Mouse (Mus musculus) neural tube, embryonic 11.5 days (tissue): ENCODE measurements around the gene Cep170. TPM values are rescaled to one million over a fixed set of nuclear protein-coding genes. Genes with fewer than 3 reads are reported as not detected.

Source experiments
- ATAC-seq: fragments of 200-750 bp; cut with Nextera tagmentation; 2 replicates; pipeline ENCODE4 v1.8.0; 2017; ENCODE audit warnings: moderate number of reproducible peaks, mild to moderate bottlenecking, moderate TSS enrichment, moderate library complexity; ENCODE audit not compliant: insufficient read depth, low FRiP score, low TSS enrichment
- DNase-seq: peaks from one replicate; pipeline ENCODE4 v3.0.0-alpha.2; 2015; ENCODE audit warnings: low spot score
- H3K27ac ChIP-seq: fragments of 300-500 bp; sonication (generic); 2 replicates; pipeline ENCODE4 v1.5.1; 2014; ENCODE audit warnings: low read depth, mild to moderate bottlenecking, low read length
- H3K27me3 ChIP-seq: fragments of 300-500 bp; sonication (generic); 2 replicates; pipeline ENCODE4 v1.6.1; 2014; ENCODE audit warnings: mild to moderate bottlenecking, low read length, mixed read lengths; ENCODE audit not compliant: control insufficient read depth, insufficient read depth
- H3K36me3 ChIP-seq: fragments of 300-500 bp; sonication (generic); 2 replicates; pipeline ENCODE4 v1.6.1; 2014; ENCODE audit warnings: mild to moderate bottlenecking, low read length, moderate library complexity, mixed read lengths; ENCODE audit not compliant: control insufficient read depth, insufficient read depth
- H3K4me1 ChIP-seq: fragments of 300-500 bp; sonication (generic); 2 replicates; pipeline ENCODE4 v1.6.1; 2014; ENCODE audit warnings: low read length, mixed read lengths; ENCODE audit not compliant: control insufficient read depth, insufficient read depth
- H3K4me2 ChIP-seq: fragments of 300-500 bp; sonication (generic); 2 replicates; pipeline ENCODE4 v1.6.1; 2014; ENCODE audit warnings: low read depth, mild to moderate bottlenecking, moderate library complexity
- H3K4me3 ChIP-seq: fragments of 300-500 bp; sonication (generic); 2 replicates; pipeline ENCODE4 v1.5.1; 2014; ENCODE audit warnings: low read depth, low read length
- H3K9ac ChIP-seq: fragments of 300-500 bp; sonication (generic); 2 replicates; pipeline ENCODE4 v1.6.1; 2014; ENCODE audit warnings: mild to moderate bottlenecking, low read length
- H3K9me3 ChIP-seq: fragments of 300-500 bp; sonication (generic); 2 replicates; pipeline ENCODE4 v1.6.1; 2016; ENCODE audit warnings: low read length; ENCODE audit not compliant: control insufficient read depth
- WGBS: fragments of 180-500 bp; shearing (Covaris S2); extraction: QIAGEN DNeasy Blood & Tissue Kit; methylation state at CpG from one replicate; pipeline ENCODE4 v1.1.7; 2014; 5-methylcytosine and 5-hydroxymethylcytosine counted together
- polyA plus RNA-seq: library from polyadenylated mRNA; unstranded; fragments of >200 nt; fragmentation: Nextera tagmentation; extraction: Ambion mirVana; gene quantifications from 2 replicates; pipeline ENCODE4 v1.2.1, GENCODE M21; 2014

Gene Cep170
- polyA plus RNA-seq, 1 experiment from 2014 or later: 86.6 TPM

DNA sequence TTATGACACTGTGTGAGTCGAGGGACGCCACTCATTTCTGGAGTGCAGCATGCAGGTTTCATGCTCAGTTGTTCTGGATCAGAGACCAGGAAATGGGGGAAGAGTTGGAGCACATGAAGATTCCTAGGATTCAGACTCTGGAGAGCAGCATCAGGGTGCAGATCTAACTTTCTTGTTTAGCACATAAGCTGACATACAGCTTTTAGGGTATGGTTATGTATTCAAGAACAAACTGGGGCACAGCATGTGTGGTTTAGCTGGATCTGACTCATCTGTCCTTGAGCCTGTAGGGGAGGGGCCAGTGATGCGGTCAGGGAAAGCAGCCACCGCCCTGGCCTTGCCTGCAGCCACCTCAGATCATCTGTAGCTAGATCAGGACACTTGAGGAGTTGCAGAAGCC lies 13.5 kb upstream of the Cep170 start:
- no peaks in the 10 kb centered on the region for H3K9me3 ChIP-seq
- DNase-seq (no peak), ATAC-seq (no peak)
- no peaks in the 10 kb centered on the region for H3K4me1 ChIP-seq
- no peak overlapping the region for H3K27ac ChIP-seq
- H3K36me3 ChIP-seq: no peaks in the 10 kb centered on the region
- 77% methylated on average over 4 of the region's 4 CpGs for WGBS
- H3K27me3 ChIP-seq: no peaks in the 10 kb centered on the region
- H3K4me3 ChIP-seq: no peak overlapping the region
- no peak overlapping the region for H3K9ac ChIP-seq
- H3K4me2 ChIP-seq: no peak overlapping the region

DNA sequence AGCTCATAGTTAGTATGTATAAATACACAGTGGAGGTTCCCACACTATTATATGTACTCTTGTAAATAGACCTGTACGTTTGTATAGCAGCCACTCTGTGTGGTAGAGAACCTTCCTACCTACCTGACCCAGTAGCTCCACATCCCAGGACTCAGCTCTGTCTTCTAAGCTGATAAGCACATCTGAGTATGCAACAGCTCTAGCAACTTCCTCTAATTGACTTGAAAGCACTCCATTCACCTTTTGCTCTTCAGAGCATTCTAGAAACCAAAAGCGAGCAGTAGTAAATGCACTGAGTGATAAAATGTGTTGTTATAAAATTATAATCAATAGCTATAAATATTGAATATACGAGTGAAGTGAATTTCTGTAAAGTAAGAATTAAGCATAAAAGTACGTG lies 13.1 kb upstream of the Cep170 start:
- DNase-seq: no peak
- H3K4me1 ChIP-seq: no peaks in the 10 kb centered on the region
- no peaks in the 10 kb centered on the region for H3K27me3 ChIP-seq
- H3K9ac ChIP-seq: no peak overlapping the region
- no peaks in the 10 kb centered on the region for H3K9me3 ChIP-seq
- WGBS: 86% methylated on average over 4 of the region's 4 CpGs
- no peak overlapping the region for H3K4me2 ChIP-seq
- H3K27ac ChIP-seq: no peak overlapping the region
- ATAC-seq: no peak
- H3K4me3 ChIP-seq: no peak overlapping the region
- no peaks in the 10 kb centered on the region for H3K36me3 ChIP-seq

DNA sequence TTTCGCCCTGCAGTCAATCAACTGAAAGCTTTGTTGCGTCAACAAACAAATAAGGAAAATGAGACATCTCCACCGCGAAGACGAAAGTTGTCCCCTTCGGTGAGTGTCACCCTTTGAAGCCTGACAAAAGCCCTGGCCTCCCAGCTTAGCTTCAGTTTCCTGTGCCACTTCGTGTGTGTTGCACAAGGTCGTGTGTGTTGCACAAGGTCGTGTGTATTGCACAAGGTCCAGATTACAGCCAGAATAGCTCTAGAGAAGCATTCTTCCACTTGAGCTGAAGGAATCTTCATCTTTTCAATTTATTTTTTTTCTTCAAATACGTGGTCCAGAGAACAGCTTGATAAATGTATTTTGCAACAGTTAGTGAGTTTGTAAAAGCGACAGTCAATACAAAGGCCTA lies 12.3 kb upstream of the Cep170 start:
- no peaks in the 10 kb centered on the region for H3K4me1 ChIP-seq
- no peak for DNase-seq
- no peak overlapping the region for H3K4me2 ChIP-seq
- no peak overlapping the region for H3K9ac ChIP-seq
- no peaks in the 10 kb centered on the region for H3K9me3 ChIP-seq
- no peak for ATAC-seq
- H3K27me3 ChIP-seq: no peaks in the 10 kb centered on the region
- WGBS: 89% methylated on average over 11 of the region's 11 CpGs
- H3K27ac ChIP-seq: no peak overlapping the region
- H3K36me3 ChIP-seq: no peaks in the 10 kb centered on the region
- H3K4me3 ChIP-seq: no peak overlapping the region

DNA sequence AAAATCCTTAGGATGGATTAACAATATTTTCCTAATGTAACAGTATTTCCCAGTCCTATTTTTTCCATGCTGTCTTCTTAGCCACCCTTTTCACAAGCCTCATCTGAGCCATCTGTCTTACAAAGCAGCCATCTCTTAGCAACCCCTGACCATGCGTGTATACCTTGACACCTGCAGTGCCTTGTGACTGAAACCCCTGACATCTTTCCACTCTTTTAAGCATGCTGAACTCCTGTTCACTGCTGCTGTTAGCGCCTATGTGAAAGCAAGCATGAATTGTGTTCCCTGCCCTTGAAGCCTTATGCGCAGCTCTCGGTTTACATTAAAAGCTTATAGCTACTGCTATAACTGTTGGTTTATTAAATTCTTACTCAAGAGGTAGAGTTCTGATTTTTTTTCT lies 11.2 kb upstream of the Cep170 start:
- H3K36me3 ChIP-seq: no peaks in the 10 kb centered on the region
- H3K27ac ChIP-seq: no peak overlapping the region
- H3K4me3 ChIP-seq: no peak overlapping the region
- no peaks in the 10 kb centered on the region for H3K4me1 ChIP-seq
- no peaks in the 10 kb centered on the region for H3K27me3 ChIP-seq
- WGBS: 84% methylated on average over 4 of the region's 4 CpGs
- DNase-seq (no peak), ATAC-seq (no peak)
- H3K9ac ChIP-seq: no peak overlapping the region
- H3K9me3 ChIP-seq: no peaks in the 10 kb centered on the region
- H3K4me2 ChIP-seq: no peak overlapping the region

DNA sequence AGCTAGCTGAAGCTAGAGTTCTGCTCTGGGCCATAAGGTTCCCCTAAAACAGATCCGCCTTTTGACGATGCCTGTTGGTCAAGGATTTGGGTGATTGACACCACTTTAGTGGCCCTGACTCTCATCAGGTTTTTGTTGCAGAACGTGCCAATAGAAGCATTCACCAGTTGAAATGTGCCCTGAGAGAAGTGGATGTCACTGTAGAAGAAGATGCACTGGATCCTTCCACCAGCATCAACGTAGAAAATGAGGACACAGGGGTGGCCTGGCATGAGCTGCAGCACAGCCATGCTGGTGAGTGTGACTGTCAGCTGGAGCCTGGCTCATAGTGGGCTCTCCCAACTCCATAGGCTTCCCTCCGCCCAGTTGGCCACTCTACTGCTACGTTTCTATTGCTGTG lies 10.7 kb upstream of the Cep170 start:
- Histone ChIP-seq H3K27me3 (no peaks in the 10 kb centered on the region), H3K36me3 (no peaks in the 10 kb centered on the region), H3K4me2 (no peak overlapping the region), H3K27ac (no peak overlapping the region), H3K4me3 (no peak overlapping the region), H3K4me1 (no peaks in the 10 kb centered on the region), H3K9me3 (no peaks in the 10 kb centered on the region), H3K9ac (no peak overlapping the region)
- ATAC-seq (no peak), DNase-seq (no peak)
- WGBS: 73% methylated on average over 6 of the region's 6 CpGs

DNA sequence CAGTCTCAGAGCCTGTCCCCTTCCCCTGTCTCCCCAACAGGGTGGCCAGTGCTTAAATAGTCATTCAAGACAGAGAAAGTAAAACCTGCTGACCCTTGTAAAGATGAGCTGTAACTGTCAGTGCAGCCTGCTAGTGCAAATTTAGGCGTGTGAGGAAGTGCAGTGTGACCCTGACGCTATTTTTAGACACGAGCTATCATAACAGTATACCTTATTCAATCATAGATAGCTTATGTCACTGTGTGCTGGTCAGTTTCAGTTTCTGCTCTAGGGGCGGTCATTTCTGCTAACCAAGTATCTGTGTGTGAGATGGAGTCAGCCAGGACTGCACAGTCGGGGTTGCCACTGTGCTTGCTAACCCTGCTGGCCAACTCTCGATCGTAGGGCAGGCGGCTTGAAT lies 10.0 kb upstream of the Cep170 start:
- no peak for DNase-seq
- Histone ChIP-seq H3K4me1 (no peaks in the 10 kb centered on the region), H3K9me3 (no peaks in the 10 kb centered on the region), H3K9ac (no peak overlapping the region), H3K4me2 (no peak overlapping the region), H3K4me3 (no peak overlapping the region), H3K27ac (no peak overlapping the region), H3K27me3 (no peaks in the 10 kb centered on the region), H3K36me3 (no peaks in the 10 kb centered on the region)
- ATAC-seq: no peak
- 86% methylated on average over 8 of the region's 8 CpGs for WGBS

- Histone ChIP-seq H3K27ac (no peak overlapping the region), H3K9me3 (no peaks in the 10 kb centered on the region)
These were observed 9.1 kb upstream of the Cep170 start for GRCm38 (mm10) chr1:176822949-176823348.

GRCm38 (mm10) chr1:176821929-176822328 lies 8.1 kb upstream of the Cep170 start:
- no peak for DNase-seq
- no peak overlapping the region for H3K9ac ChIP-seq
- H3K4me2 ChIP-seq: no peak overlapping the region
- H3K36me3 ChIP-seq: no peaks in the 10 kb centered on the region
- H3K27me3 ChIP-seq: no peaks in the 10 kb centered on the region
- H3K9me3 ChIP-seq: no peaks in the 10 kb centered on the region
- no peak overlapping the region for H3K4me3 ChIP-seq
- WGBS: 58% methylated on average over 1 of the region's 1 CpGs
- ATAC-seq: no peak
- H3K4me1 ChIP-seq: no peaks in the 10 kb centered on the region
- H3K27ac ChIP-seq: no peak overlapping the region

More at GRCm38 (mm10) chr1:176822949-176823348, 9.1 kb upstream of the Cep170 start:
- no peaks in the 10 kb centered on the region for H3K36me3 ChIP-seq
- H3K9ac ChIP-seq: no peak overlapping the region
- H3K4me3 ChIP-seq: no peak overlapping the region
- no peaks in the 10 kb centered on the region for H3K4me1 ChIP-seq
- no peak for ATAC-seq
- WGBS: 82% methylated on average over 4 of the region's 4 CpGs
- no peak for DNase-seq
- no peak overlapping the region for H3K4me2 ChIP-seq
- H3K27me3 ChIP-seq: no peaks in the 10 kb centered on the region

- ATAC-seq: no peak
- H3K9ac ChIP-seq: no peak overlapping the region
- WGBS: 81% methylated on average over 6 of the region's 6 CpGs
These were observed 4.9 kb upstream of the Cep170 start for GRCm38 (mm10) chr1:176818763-176819162.

More at GRCm38 (mm10) chr1:176818763-176819162, 4.9 kb upstream of the Cep170 start:
- Histone ChIP-seq H3K4me1 (no peaks in the 10 kb centered on the region; the same call in 1 of the 2 replicates), H3K36me3 (no peaks in the 10 kb centered on the region), H3K4me2 (no peak overlapping the region), H3K9me3 (no peaks in the 10 kb centered on the region), H3K4me3 (no peak overlapping the region), H3K27me3 (no peaks in the 10 kb centered on the region), H3K27ac (no peak overlapping the region)
- DNase-seq: no peak
